Mouse (Mus musculus): Measurements from ENCODE around the gene Rpl9-ps6. TPM values are rescaled to one million over a fixed set of nuclear protein-coding genes. Genes with fewer than 3 reads are reported as not detected.

Rpl9-ps6 gene
- 24.8 TPM for polyA plus RNA-seq (2014; fragmentation: Illumina TruSeq; extraction: RNeasy Lipid Tissue Mini Kit (QIAGEN cat#74804))

DNA sequence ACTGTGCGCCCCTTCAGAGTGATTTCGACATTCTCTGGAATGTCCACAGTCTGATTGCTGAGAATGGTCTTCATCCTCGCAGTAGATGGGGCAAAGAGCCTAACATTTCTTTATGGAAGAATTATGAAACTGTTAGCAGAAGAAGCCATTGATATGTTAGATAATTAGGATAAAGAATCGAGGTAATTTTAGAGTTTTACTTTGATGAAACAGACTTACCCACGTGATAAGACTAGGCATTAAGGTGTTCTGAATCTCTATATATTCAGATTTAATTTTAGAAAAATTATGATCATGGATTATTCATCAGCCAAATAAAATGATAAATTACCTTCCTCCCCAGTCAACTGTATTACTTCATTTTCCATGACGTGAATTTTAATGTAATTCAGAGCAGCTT is at the start of gene Rpl9-ps6:
Gene Rpl9-ps6, minus strand, starts transcription at position 101 of the 400 bp plus-strand sequence.

DNA sequence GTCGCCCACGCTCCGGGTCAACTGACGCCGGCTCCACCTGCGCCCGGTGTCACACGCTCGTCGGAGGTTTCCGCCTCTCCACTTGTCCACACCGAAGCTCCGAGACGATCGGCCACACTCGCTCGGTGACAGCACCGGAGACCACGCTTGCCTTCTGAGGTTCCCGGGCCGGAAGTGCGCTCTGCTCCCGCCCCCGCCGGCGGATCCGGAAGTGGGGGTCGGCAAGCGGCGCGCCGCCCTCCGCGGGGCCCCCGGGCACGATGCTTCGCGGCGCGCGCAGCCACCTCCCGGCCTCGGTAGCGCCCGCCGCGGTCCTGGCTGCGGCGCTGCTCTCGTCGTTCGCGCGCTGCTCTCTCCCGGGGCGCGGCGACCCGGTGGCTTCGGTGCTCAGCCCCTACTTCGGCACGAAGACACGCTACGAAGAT is 19.3 kb upstream of the Rpl9-ps6 start, which contains the start of gene Minpp1:
Gene Minpp1, plus strand, starts transcription at position 89 of the 425 bp plus-strand sequence.

Other genes starting within 250 kb of the Rpl9-ps6 start
- 117 TPM for gene Sgms1, start 76.9 kb downstream of the Rpl9-ps6 start, polyA plus RNA-seq (2014; fragmentation: Illumina TruSeq; extraction: RNeasy Lipid Tissue Mini Kit (QIAGEN cat#74804))
- 65.6 TPM for gene Minpp1, start 19.2 kb upstream of the Rpl9-ps6 start, polyA plus RNA-seq (2014; fragmentation: Illumina TruSeq; extraction: RNeasy Lipid Tissue Mini Kit (QIAGEN cat#74804))
- 162 TPM for gene Papss2, start 129.2 kb upstream of the Rpl9-ps6 start, polyA plus RNA-seq (2014; fragmentation: Illumina TruSeq; extraction: RNeasy Lipid Tissue Mini Kit (QIAGEN cat#74804))